Mouse (Mus musculus): ENCODE measurements at regions not wholly inside any gene's neighbourhood (a gene's known extent, or its start where the extent isn't known, plus 50 kb on each side); places are given as distances from the start of the nearest gene placed in this dataset.

DNA sequence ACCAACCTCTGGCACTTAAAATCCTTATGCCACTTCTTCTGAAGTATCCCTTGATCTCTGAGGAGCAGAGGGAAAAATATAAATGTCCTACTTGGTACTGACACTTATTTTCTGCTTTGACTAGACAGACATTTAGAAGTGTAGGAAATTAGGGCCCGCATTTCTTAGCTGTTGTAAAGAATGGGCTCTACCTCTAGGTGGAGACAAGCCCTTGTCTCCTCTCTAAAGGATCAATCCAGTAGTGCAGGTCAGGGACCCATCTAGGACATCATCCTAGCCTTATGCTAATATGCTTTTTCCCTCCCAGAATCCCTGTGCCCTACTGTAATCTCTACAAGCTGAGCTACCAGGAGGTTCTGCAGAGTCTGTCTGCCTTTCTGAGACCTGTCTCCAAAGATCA lies 541.1 kb downstream of the Plod2 start:
- H3K36me3 ChIP-seq (ENCODE audit: insufficient read depth, low read length) = no peaks in the 10 kb centered on the region
- H3K4me2 ChIP-seq (ENCODE audit: low read depth, low read length, poor library complexity, severe bottlenecking) = no peak overlapping the region
- H3K9ac ChIP-seq (replicated peaks; ENCODE audit: low read length, poor library complexity, severe bottlenecking) = no peak overlapping the region
- WGBS = 83% methylated on average over 1 of the region's 1 CpGs
- H3K4me3 ChIP-seq (ENCODE audit: low read depth, low read length) = no peak overlapping the region
- DNase-seq (ENCODE audit: low spot score) = no peak
- no peak for ATAC-seq (ENCODE audit: low FRiP score)
- no peaks in the 10 kb centered on the region for H3K27me3 ChIP-seq (ENCODE audit: insufficient read depth, low read length)
- no peak overlapping the region for H3K27ac ChIP-seq (ENCODE audit: low read depth, low read length)
- H3K4me1 ChIP-seq (ENCODE audit: insufficient read depth, low read length) = no peaks in the 10 kb centered on the region
- no peak; the same call in 1 of the 2 replicates for TF ChIP-seq CTCF (IDR thresholded peaks at IDR 0.05)
- no peaks in the 10 kb centered on the region for H3K9me3 ChIP-seq (ENCODE audit: low read length)

DNA sequence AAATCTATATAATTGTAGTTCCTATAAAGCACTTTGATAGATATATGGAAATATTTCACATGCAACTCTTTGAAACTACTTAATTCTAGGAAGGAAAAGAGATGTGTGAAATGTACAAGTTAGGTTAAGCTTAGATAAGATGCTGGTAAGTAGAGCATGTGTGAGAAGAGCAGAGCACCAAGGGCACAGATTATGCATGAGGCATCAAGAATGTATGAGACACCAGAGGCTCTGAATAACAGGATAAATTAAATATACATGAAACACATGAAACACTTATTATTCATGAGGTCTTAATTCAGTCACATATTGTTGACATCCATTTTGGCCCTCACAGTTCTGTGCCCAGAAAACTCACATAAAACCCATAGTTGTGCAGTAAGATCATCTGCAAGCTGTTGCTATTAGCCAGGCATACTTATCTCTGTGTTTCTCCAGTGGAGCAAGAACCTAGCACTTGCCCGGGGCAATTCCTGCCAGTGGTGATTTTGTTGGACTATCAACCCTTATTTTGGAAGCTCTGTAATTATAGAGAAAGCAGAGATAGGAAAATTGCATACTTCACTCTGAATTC lies 556.1 kb downstream of the Plod2 start:
- H3K4me1 ChIP-seq (ENCODE audit: insufficient read depth, low read length) = no peaks in the 10 kb centered on the region
- DNase-seq (ENCODE audit: low spot score) (no peak), ATAC-seq (ENCODE audit: low FRiP score) (no peak)
- WGBS = 70% methylated on average over 1 of the region's 1 CpGs
- H3K9me3 ChIP-seq (ENCODE audit: low read length) = no peaks in the 10 kb centered on the region
- H3K4me2 ChIP-seq (ENCODE audit: low read depth, low read length, poor library complexity, severe bottlenecking) = no peak overlapping the region
- no peak overlapping the region for H3K9ac ChIP-seq (replicated peaks; ENCODE audit: low read length, poor library complexity, severe bottlenecking)
- no peaks in the 10 kb centered on the region for H3K27me3 ChIP-seq (ENCODE audit: insufficient read depth, low read length)
- TF ChIP-seq CTCF (IDR thresholded peaks at IDR 0.05) = no peak
- H3K4me3 ChIP-seq (ENCODE audit: low read depth, low read length) = no peak overlapping the region
- no peaks in the 10 kb centered on the region for H3K36me3 ChIP-seq (ENCODE audit: insufficient read depth, low read length)
- no peak overlapping the region for H3K27ac ChIP-seq (ENCODE audit: low read depth, low read length)

DNA sequence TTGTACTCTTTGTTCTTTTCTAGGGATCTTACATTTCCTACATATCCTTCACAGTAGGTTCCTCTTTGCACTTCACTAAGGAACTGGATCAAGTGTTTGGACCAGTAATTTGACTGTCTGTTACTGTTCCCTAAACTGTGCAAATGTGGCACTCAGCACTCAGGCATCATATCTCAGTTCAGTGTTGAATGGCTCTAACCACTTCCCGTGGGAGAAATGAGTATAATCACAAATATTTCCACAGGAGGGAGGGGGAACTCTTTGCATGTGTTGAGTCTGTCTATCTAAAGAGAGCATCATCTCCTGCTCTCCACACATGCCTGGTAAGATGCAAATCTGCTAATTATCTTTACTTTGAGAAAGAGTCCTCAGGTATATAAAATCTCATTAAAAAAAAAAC lies 588.5 kb downstream of the Plod2 start:
- Histone ChIP-seq H3K27ac (ENCODE audit: low read depth, low read length) (no peak overlapping the region), H3K36me3 (ENCODE audit: insufficient read depth, low read length) (no peaks in the 10 kb centered on the region), H3K9me3 (ENCODE audit: low read length) (no peaks in the 10 kb centered on the region), H3K4me1 (ENCODE audit: insufficient read depth, low read length) (no peaks in the 10 kb centered on the region), H3K4me2 (ENCODE audit: low read depth, low read length, poor library complexity, severe bottlenecking) (no peak overlapping the region), H3K27me3 (ENCODE audit: insufficient read depth, low read length) (no peaks in the 10 kb centered on the region), H3K4me3 (ENCODE audit: low read depth, low read length) (no peak overlapping the region), H3K9ac (replicated peaks; ENCODE audit: low read length, poor library complexity, severe bottlenecking) (no peak overlapping the region)
- ATAC-seq (ENCODE audit: low FRiP score) (no peak), DNase-seq (ENCODE audit: low spot score) (no peak)
- 74% methylated on average over 1 of the region's 1 CpGs for WGBS
- TF ChIP-seq CTCF (IDR thresholded peaks at IDR 0.05) = no peak

DNA sequence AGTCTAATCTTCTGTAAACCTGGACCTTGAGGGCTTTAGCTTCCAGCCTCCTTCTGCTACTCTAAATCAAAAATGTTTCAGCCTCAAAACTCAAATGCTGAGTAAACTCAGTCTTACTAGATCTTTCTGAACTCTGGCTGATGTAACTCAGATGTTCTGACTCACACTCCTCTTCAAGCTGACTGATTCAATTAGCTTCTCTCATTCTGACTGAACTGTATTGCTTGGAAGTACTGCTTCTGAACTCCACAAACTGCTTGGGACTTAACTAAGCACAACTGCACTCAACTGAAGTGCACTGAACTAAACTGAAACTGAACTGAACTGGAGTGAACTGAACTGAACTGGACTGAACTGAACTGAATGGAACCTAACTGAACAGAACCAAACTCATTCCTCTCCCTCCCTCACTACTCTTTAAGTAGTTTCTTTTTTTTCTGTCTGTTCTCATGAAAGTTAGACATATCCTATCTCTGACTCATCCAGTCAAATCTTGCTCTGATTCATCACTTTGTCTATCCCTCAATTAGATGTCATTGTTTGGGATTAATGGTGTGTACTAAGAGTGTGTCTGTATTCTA lies 589.7 kb downstream of the Plod2 start:
- Histone ChIP-seq H3K9me3 (ENCODE audit: low read length) (no peaks in the 10 kb centered on the region), H3K4me3 (ENCODE audit: low read depth, low read length) (no peak overlapping the region), H3K4me2 (ENCODE audit: low read depth, low read length, poor library complexity, severe bottlenecking) (no peak overlapping the region), H3K4me1 (ENCODE audit: insufficient read depth, low read length) (no peaks in the 10 kb centered on the region), H3K36me3 (ENCODE audit: insufficient read depth, low read length) (no peaks in the 10 kb centered on the region), H3K27me3 (ENCODE audit: insufficient read depth, low read length) (no peaks in the 10 kb centered on the region), H3K9ac (replicated peaks; ENCODE audit: low read length, poor library complexity, severe bottlenecking) (no peak overlapping the region), H3K27ac (ENCODE audit: low read depth, low read length) (no peak overlapping the region)
- no peak for TF ChIP-seq CTCF (IDR thresholded peaks at IDR 0.05)
- DNase-seq (ENCODE audit: low spot score) (no peak), ATAC-seq (ENCODE audit: low FRiP score) (no peak)

DNA sequence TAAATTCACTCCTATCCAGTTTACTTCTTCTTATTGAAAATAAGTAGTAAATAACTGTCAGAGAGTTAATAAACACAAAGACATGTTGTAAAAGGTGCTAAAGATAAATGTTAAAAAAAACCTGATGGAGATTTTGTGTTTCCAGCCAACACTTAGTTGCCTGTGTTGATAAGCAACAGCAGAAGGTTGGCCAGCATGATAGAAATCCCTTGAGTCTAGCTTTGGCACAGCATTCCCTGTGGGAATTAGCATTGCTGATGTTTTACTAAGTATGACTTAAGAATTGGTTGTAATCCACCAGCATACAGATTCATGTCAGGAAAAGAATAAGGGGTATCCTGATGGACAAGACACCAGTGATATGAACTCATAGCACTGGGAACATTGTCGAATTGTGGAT lies 594.3 kb downstream of the Plod2 start:
- no peaks in the 10 kb centered on the region for H3K4me1 ChIP-seq (ENCODE audit: insufficient read depth, low read length)
- no peaks in the 10 kb centered on the region for H3K36me3 ChIP-seq (ENCODE audit: insufficient read depth, low read length)
- DNase-seq (ENCODE audit: low spot score) = no peak
- no peaks in the 10 kb centered on the region for H3K9me3 ChIP-seq (ENCODE audit: low read length)
- H3K4me3 ChIP-seq (ENCODE audit: low read depth, low read length) = no peak overlapping the region
- no peak overlapping the region for H3K27ac ChIP-seq (ENCODE audit: low read depth, low read length)
- no peak overlapping the region for H3K9ac ChIP-seq (replicated peaks; ENCODE audit: low read length, poor library complexity, severe bottlenecking)
- whole genome bisulfite sequencing = 80% methylated on average over 1 of the region's 1 CpGs
- ATAC-seq (ENCODE audit: low FRiP score) = no peak
- H3K4me2 ChIP-seq (ENCODE audit: low read depth, low read length, poor library complexity, severe bottlenecking) = no peak overlapping the region
- H3K27me3 ChIP-seq (ENCODE audit: insufficient read depth, low read length) = no peaks in the 10 kb centered on the region
- no peak for TF ChIP-seq CTCF (IDR thresholded peaks at IDR 0.05)

DNA sequence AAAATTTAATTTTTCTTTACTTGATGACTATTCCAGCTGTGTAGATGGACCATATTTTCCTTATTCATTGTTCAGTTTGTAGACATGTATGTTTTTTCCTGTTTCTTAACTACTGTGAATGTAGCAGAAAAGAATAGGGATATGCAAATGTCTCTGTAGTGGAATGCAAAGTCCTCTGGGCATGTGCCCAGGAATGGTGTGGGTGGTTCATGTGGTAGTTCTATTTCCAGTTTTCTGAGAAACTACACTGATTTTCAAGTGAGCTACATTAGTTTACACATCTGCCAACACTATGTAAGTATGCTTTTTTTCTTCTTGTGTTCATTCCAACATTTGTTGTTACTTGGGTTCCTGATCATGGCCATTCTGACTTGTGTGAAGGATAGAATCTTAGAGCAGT lies 628.0 kb downstream of the Plod2 start:
- Histone ChIP-seq H3K4me2 (ENCODE audit: low read depth, low read length, poor library complexity, severe bottlenecking) (no peak overlapping the region), H3K4me1 (ENCODE audit: insufficient read depth, low read length) (no peaks in the 10 kb centered on the region), H3K4me3 (ENCODE audit: low read depth, low read length) (no peak overlapping the region), H3K27ac (ENCODE audit: low read depth, low read length) (no peak overlapping the region), H3K9ac (replicated peaks; ENCODE audit: low read length, poor library complexity, severe bottlenecking) (no peak overlapping the region), H3K36me3 (ENCODE audit: insufficient read depth, low read length) (no peaks in the 10 kb centered on the region), H3K9me3 (ENCODE audit: low read length) (no peaks in the 10 kb centered on the region), H3K27me3 (ENCODE audit: insufficient read depth, low read length) (no peaks in the 10 kb centered on the region)
- ATAC-seq (ENCODE audit: low FRiP score) = no peak
- DNase-seq (ENCODE audit: low spot score) = no peak
- no peak for TF ChIP-seq CTCF (IDR thresholded peaks at IDR 0.05)
